Mouse (Mus musculus) embryonic fibroblast, embryonic 13.5 days (primary cell): ENCODE measurements around the gene Herpud2.

Source experiments
- CTCF ChIP-seq: IDR thresholded peaks from 2 replicates; pipeline ENCODE4 v1.5.1; 2011; ENCODE audit warnings: mild to moderate bottlenecking, control low read depth, low read length, moderate library complexity, borderline replicate concordance; ENCODE audit not compliant: insufficient read depth
- POLR2A ChIP-seq: IDR thresholded peaks from 2 replicates; pipeline ENCODE4 v1.6.1; 2011; ENCODE audit warnings: low read depth, mild to moderate bottlenecking, control low read depth, low read length, moderate library complexity

- no peak for TF ChIP-seq CTCF
- TF ChIP-seq POLR2A = no peak
Observed at GRCm38 (mm10) chr9:25140330-25140729, 11.3 kb downstream of the Herpud2 start.
